Mouse (Mus musculus) stomach, postnatal 0 days (tissue): Measurements from ENCODE around the gene Depdc1b. TPM values are rescaled to one million over a fixed set of nuclear protein-coding genes. Genes with fewer than 3 reads are reported as not detected.
A peak's percentile ranks its signal among the peaks of the same experiment; 100 is the strongest.

Experiments used
- ATAC-seq: fragments of 200-750 bp; cut with Nextera tagmentation; 2 replicates; pipeline ENCODE4 v1.8.0; 2017; ENCODE audit not compliant: low FRiP score, low TSS enrichment
- DNase-seq: peaks from one replicate; pipeline ENCODE4 v3.0.0-alpha.2; 2016; ENCODE audit warnings: low spot score
- H3K27ac ChIP-seq: fragments of 300-500 bp; sonication (generic); replicated peaks from 2 replicates; pipeline ENCODE4 v1.5.1; 2014; ENCODE audit warnings: mild to moderate bottlenecking, control low read depth
- H3K27me3 ChIP-seq: fragments of 300-500 bp; sonication (generic); 2 replicates; pipeline ENCODE4 v1.6.1; 2014; ENCODE audit warnings: low read length; ENCODE audit not compliant: control insufficient read depth, insufficient read depth
- H3K36me3 ChIP-seq: fragments of 300-500 bp; sonication (generic); 2 replicates; pipeline ENCODE4 v1.6.1; 2014; ENCODE audit warnings: low read length, mixed read lengths; ENCODE audit not compliant: control insufficient read depth, insufficient read depth
- H3K4me1 ChIP-seq: fragments of 300-500 bp; sonication (generic); replicated peaks from 2 replicates; pipeline ENCODE4 v1.6.1; 2014; ENCODE audit warnings: antibody characterized with exemption; ENCODE audit not compliant: control insufficient read depth, insufficient read depth
- H3K4me2 ChIP-seq: fragments of 300-500 bp; sonication (generic); replicated peaks from 2 replicates; pipeline ENCODE4 v1.6.1; 2014; ENCODE audit warnings: low read depth, mild to moderate bottlenecking, control low read depth, moderate library complexity
- H3K4me3 ChIP-seq: fragments of 300-500 bp; sonication (generic); 2 replicates; pipeline ENCODE4 v1.5.1; 2014; ENCODE audit warnings: low read depth, low read length, control low read depth
- H3K9ac ChIP-seq: fragments of 300-500 bp; sonication (generic); 2 replicates; pipeline ENCODE4 v1.6.1; 2014; ENCODE audit warnings: mild to moderate bottlenecking, low read length, control low read depth, mixed read lengths
- H3K9me3 ChIP-seq: fragments of 300-500 bp; sonication (generic); 2 replicates; pipeline ENCODE4 v1.6.1; 2016; ENCODE audit warnings: low read length; ENCODE audit not compliant: control insufficient read depth
- CTCF ChIP-seq: IDR thresholded peaks from 2 replicates; pipeline ENCODE4 v1.5.1; 2016; ENCODE audit warnings: antibody characterized with exemption, low read depth, mild to moderate bottlenecking, moderate library complexity
- EP300 ChIP-seq: optimal IDR thresholded peaks from 2 replicates; pipeline ENCODE3; 2016; ENCODE audit warnings: antibody characterized with exemption
- WGBS: fragments of 180-500 bp; shearing (Covaris S2); extraction: QIAGEN DNeasy Blood & Tissue Kit; methylation state at CpG from one replicate; pipeline ENCODE4 v1.1.7; 2014; 5-methylcytosine and 5-hydroxymethylcytosine counted together
- polyA plus RNA-seq: library from polyadenylated mRNA; unstranded; fragments of >200 nt; fragmentation: Nextera tagmentation; extraction: Ambion mirVana; gene quantifications from 2 replicates; pipeline ENCODE4 v1.2.1, GENCODE M21; 2015

The Depdc1b gene
- polyA plus RNA-seq, 1 experiment from 2014 or later: 1.2 TPM

GRCm38 (mm10) chr13:108302957-108303675, 13.0 kb upstream of the Depdc1b start:
- H3K9ac ChIP-seq: no peak overlapping the region
- H3K9me3 ChIP-seq: no peaks in the 10 kb centered on the region
- H3K36me3 ChIP-seq: no peaks in the 10 kb centered on the region
- DNase-seq (no peak), ATAC-seq (no peak)
- WGBS: 70% methylated on average over 7 of the region's 7 CpGs
- no peaks in the 10 kb centered on the region for H3K4me1 ChIP-seq
- no peak for TF ChIP-seq CTCF
- TF ChIP-seq EP300: no peak
- H3K27me3 ChIP-seq: no peaks in the 10 kb centered on the region
- H3K4me2 ChIP-seq: no peak overlapping the region
- no peak overlapping the region for H3K27ac ChIP-seq
- H3K4me3 ChIP-seq: no peak overlapping the region

GRCm38 (mm10) chr13:108303841-108304240, 12.3 kb upstream of the Depdc1b start:
- ATAC-seq (no peak), DNase-seq (no peak)
- no peak overlapping the region for H3K4me2 ChIP-seq
- H3K9me3 ChIP-seq: no peaks in the 10 kb centered on the region
- no peak for TF ChIP-seq EP300
- no peak for TF ChIP-seq CTCF
- no peak overlapping the region for H3K27ac ChIP-seq
- WGBS: 41% methylated on average over 1 of the region's 1 CpGs
- H3K27me3 ChIP-seq: no peaks in the 10 kb centered on the region
- H3K4me3 ChIP-seq: no peak overlapping the region
- no peaks in the 10 kb centered on the region for H3K4me1 ChIP-seq
- H3K9ac ChIP-seq: no peak overlapping the region
- no peaks in the 10 kb centered on the region for H3K36me3 ChIP-seq

- WGBS: 32% methylated on average over 2 of the region's 2 CpGs
- no peaks in the 10 kb centered on the region for H3K27me3 ChIP-seq
- DNase-seq (no peak), ATAC-seq (no peak)
- H3K27ac ChIP-seq: no peak overlapping the region
- H3K9ac ChIP-seq: no peak overlapping the region
- H3K36me3 ChIP-seq: no peaks in the 10 kb centered on the region
- H3K4me3 ChIP-seq: no peak overlapping the region
- TF ChIP-seq CTCF (no peak), EP300 (no peak)
- no peak overlapping the region for H3K4me2 ChIP-seq
- H3K9me3 ChIP-seq: no peaks in the 10 kb centered on the region
- no peaks in the 10 kb centered on the region for H3K4me1 ChIP-seq
These were observed 11.5 kb upstream of the Depdc1b start for GRCm38 (mm10) chr13:108304680-108305079.

GRCm38 (mm10) chr13:108316487-108316903, 363 bp downstream of the Depdc1b start:
- WGBS: under 1% methylated on average over 32 of the region's 32 CpGs
- ATAC-seq: peak; percentile 5

GRCm38 (mm10) chr13:108317414-108317813, 1.3 kb downstream of the Depdc1b start:
- Histone ChIP-seq H3K4me2 (no peak overlapping the region), H3K36me3 (no peaks in the 10 kb centered on the region), H3K27me3 (no peaks in the 10 kb centered on the region), H3K27ac (no peak overlapping the region), H3K9me3 (no peaks in the 10 kb centered on the region), H3K9ac (no peak overlapping the region), H3K4me3 (no peak overlapping the region), H3K4me1 (0 out of 2 replicates have a peak, but pooled peaks cover 3% of the 10 kb centered on the region)
- no peak for DNase-seq
- 89% methylated on average over 2 of the region's 2 CpGs for WGBS
- no peak for ATAC-seq
- TF ChIP-seq CTCF (no peak), EP300 (no peak)

More at GRCm38 (mm10) chr13:108316487-108316903, 363 bp downstream of the Depdc1b start:
- H3K4me2 ChIP-seq: peak overlapping the region; percentile 97
- DNase-seq: no peak
- H3K9ac ChIP-seq: peak overlapping the region; percentile 59
- no peak overlapping the region for H3K27ac ChIP-seq
- no peaks in the 10 kb centered on the region for H3K9me3 ChIP-seq
- H3K27me3 ChIP-seq: no peaks in the 10 kb centered on the region
- TF ChIP-seq CTCF: no peak
- TF ChIP-seq EP300: no peak
- H3K4me3 ChIP-seq: peak overlapping the region; percentile 64
- H3K4me1 ChIP-seq: 0 out of 2 replicates have a peak, but pooled peaks cover 3% of the 10 kb centered on the region
- H3K36me3 ChIP-seq: no peaks in the 10 kb centered on the region

- Histone ChIP-seq H3K27ac (no peak overlapping the region), H3K9ac (no peak overlapping the region), H3K36me3 (no peaks in the 10 kb centered on the region), H3K9me3 (no peaks in the 10 kb centered on the region), H3K4me2 (no peak overlapping the region), H3K27me3 (no peaks in the 10 kb centered on the region), H3K4me1 (0 out of 2 replicates have a peak, but pooled peaks cover 3% of the 10 kb centered on the region), H3K4me3 (no peak overlapping the region)
- no peak for ATAC-seq
- DNase-seq: no peak
- TF ChIP-seq CTCF (no peak), EP300 (no peak)
- 94% methylated on average over 8 of the region's 8 CpGs for WGBS
These were observed 2.9 kb downstream of the Depdc1b start for GRCm38 (mm10) chr13:108319028-108319427.
